Mouse (Mus musculus) right cerebral cortex, postnatal 10 days (tissue): Measurements from ENCODE around the gene Samd4.

Source experiments
- DNase-seq, 2 experiments: peaks; one replicate each; pipeline ENCODE4 v3.0.0; 2021; ENCODE audit warnings: low spot score in 2 of 2

Samd4 gene

DNA sequence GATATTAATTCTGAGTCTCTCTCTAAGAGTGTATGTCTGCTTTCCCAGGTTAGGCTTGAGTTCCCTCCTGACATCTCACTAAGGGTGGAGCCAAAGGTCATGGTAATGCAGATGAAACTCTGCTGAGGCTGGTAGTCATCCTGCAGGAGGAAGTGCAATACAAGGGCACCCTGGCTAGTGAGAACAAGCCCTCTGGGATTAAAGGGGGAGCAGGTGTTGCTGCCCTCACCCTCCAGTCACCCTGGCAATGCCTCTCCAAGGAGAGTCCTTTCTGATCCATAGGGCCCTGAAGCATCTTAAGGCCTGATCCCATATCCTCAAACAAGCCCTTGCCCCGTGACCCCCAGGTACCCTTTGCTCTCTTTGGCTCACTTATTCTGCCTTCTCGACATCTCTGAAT is 72.5 kb downstream of the Samd4 start:
- no peak for DNase-seq

DNA sequence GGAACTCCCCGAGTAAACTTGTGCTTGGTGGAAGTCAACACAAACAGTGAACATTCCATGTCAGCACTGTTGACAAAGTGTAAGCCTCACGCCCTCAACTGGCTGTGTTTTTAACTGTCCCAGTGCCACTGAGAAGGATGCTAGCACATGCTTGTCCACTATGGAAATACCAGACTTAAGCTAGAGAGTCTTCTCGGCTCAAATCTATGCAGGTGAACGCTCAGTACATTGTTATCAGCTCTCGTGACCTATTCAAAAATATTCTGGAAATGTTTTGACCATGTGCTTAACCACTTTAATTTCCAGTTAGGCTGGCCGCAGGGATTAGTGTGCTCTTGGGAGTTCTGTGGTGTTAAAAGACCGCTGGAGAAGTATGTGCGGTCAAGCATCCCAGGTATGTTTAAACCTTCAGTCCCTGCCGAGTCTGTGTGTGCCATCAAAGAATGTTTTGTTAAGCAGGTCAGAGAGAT is 73.0 kb downstream of the Samd4 start:
- no peak for DNase-seq

DNA sequence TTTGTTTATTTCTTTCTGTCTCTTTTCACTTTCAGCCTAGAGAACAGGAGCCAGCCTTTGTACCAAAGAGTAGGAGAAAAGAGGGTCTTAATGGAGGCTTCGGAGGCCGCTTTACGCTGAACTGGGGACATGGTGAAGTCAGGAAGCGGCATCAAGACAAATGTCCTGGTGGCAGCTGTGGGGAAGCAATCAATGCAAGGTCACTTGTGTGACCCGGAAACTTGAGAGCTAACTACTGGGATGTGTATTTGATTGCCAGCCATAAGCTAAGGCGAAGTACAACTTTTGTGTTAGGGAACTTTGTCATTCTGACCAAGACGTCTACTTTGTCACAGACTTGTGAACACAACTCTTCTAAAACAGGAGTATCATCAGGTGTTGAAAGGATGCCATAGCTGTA is 73.5 kb downstream of the Samd4 start:
- no peak for DNase-seq

DNA sequence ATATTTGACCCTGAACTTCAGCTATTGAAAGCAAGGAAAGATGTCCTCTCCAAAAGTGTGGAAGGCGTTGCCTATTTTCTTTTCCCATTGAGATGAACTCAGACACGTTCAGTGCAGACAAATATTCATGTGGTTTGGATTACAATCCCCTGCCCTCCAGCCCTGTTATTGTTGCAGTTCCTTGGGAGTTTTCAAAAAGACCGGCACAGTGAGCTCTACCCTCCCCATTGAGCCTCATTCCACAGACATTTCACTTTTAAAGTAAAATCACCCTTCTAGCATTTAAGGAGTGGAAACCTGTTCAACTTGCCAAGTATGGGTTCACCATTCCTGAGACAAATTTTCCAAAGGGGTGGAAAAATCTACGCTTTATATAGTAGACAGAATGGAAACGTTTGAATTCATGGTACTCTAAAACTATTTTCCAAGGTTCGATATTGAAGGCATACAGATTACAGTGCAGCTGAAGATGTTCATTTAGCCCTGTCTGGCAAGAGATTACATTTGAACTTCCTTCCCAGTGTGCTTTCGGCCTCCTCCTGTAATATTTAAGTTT is 76.6 kb downstream of the Samd4 start:
- DNase-seq: no peak

DNA sequence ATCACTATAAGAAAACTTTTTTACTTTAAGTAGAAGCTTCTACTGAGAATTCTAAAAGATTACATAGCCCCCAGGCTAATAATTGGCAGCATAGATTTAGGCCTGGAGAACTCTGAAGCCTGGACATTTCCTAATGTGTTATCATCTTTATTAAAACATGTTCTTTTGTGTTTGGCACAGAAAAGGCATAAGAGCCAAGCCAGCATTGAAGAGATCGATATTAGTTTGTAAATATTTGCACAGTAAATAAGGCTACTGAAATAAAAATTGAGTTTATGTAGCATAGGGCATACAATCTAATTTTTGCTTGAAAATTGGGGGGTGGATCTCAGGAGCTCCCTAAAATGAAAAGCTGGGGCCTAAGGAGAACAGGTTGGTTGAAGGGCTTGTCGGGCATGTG is 77.2 kb downstream of the Samd4 start:
- DNase-seq: no peak

DNA sequence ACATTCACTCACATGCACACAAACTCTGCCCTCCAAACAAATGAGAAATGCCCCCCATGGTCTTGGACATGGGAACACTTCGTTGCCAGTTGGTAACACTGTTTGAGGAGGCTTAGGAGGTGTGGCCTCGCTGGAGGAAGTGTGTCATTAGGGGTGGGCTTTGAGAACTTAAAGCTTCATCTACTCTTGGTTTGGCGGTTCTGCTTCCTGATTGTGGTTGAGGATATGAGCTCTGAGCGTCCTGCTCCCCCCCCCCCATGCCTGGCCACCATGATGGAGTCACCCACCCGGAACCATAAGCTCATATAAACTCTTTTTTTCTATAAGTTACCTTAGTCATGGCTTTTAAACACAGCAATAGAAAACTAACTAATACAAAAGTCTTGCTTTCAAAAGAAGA is 80.2 kb downstream of the Samd4 start:
- DNase-seq: no peak

DNA sequence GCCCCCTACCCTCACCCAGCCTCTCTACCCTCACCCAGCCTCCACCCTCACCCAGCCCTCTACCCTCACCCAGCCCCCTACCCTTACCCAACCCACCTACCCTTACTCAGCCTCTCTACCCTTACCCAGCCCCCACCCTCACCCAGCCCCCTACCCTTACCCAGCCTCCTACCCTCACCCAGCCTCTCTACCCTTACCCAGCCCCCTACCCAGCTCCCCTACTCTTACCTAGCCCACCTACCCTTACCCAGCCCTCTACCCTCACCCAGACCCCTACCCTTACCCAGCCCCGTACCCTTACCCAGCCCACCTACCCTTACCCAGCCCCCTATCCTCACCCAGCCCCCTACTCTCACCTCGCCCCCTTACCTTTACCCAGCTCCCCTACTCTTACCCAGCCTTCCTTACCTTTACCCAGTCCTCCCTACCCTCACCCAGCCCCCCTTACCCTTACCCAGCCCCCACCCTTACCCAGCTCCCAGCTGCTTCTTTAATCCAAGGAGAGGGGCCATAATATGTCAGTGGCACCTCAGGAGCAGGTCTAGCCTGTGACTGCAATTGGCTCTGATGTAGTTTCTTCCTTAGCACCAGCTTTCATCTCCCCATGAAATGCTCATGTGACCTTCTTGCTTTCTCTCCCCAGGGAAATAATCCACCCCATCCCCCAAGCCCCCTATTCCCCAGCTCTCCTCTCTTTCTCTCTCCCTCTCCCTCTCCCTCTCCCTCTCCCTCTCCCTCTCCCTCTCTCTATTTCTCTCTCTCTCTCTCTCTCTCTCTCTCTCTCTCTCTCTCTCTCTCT is 81.6 kb downstream of the Samd4 start:
- DNase-seq: no peak

DNA sequence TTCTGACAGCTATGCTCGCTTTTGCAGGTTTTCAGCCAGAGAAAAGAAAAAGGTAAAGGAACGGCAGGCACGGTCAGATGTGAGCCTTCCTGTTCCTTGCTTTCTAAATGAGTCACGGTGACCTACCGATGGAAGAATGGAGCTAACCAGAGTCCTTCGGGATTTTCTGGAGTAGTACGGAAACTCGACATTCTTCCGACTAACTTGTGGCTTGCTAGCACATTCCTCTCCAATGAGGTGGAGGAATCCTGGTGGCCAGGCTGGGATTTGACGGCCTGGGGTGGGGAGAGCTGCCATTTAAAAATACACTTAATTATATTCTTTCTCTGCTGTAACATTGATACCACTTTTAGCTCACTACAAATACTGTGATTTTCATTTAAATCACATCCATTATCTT is 83.6 kb downstream of the Samd4 start:
- no peak for DNase-seq

DNA sequence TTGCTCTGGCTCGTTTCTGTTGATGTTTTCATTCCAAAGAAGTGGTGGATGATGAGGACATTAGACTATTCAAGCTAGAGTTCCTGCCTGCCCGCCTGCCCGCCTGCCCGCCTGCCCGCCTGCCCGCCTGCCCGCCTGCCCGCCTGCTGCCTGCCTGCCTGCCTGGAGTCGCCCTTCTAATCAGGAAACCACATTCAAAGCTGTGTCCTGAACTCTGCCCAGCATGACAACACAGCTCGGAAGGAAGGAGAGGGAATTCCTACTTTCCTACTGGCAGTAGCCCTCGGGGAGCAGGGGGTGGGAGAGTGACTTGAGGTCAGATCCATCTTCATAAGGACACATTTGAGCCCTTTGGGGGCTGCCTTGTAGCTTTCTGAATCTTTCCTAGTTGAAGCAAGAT is 85.4 kb downstream of the Samd4 start:
- DNase-seq: no peak

DNA sequence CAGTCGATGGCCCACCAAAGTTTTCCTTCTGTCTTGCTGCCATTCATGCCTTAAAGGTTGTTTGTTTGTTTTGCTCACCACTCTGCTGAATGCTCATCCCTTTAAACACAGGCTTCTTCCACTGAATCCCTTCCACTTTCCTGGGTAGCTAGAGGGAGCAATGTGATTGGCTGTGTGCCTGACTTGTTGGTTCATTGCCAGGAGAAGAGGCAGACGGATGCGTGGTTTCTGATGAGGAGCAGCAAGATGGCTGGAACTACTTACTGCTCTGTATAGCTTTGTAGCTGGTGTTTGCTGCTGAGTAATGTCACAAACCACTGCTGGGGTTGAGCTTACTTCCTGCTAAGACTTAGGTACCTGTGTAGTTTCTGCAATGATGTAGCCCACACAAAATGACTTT is 88.0 kb downstream of the Samd4 start:
- peak; percentile 67 to 76 for DNase-seq

DNA sequence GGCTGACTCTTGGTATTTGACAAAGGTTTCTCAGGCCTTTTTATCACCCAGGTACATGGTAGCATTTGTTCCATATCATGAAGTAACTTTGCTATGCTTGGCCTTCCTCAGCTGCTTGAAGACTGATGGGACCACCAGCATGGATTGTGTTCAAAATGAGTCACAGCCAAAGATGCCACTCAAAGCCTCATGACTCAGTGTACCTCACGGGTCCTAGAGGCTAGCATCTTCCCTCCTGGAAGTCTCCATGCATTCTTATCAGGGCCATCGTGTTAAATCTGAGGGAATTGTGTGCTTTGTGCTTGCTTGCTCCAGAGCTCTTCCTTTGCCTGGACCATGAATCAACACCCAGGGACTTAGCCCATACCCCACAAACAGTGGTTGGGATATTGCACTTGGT is 89.1 kb downstream of the Samd4 start:
- no peak for DNase-seq

DNA sequence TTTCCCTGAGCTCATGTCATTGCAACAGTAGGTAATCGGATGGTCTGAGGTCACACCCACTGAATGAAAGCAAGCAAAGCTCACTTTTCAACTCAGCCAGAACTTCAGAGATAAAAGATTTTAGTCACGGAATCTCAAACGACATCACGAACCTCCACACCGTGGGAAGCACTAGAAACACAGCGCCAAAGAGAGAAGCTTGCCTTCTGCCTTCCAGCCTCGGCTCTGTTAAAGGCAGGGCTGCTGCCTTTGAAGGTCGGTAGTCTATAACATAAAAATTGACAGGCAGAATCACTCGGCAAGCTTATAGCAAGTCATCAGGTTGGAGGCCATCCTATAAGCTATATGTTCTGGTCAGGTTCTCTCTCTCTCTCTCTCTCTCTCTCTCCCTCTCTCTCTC is 92.2 kb downstream of the Samd4 start:
- DNase-seq: no peak

DNA sequence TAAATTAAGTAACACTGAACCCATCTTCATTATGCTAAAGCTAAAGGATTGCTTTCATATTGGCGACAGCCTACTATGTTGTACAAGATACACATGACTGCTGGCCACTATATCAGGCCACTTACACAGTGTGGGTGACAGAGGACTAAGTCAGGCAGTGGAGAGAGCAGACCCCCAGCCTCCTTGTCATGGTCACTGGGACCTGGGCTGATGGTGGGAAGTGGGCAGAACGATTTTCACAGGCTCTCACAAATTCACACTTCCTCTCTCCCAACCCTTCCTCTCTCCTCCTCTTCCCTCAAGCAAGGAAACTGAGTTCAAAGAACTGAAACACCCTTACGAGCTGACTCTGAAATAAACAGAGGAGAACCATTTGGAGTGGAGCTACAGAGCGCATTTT is 93.3 kb downstream of the Samd4 start:
- no peak for DNase-seq

DNA sequence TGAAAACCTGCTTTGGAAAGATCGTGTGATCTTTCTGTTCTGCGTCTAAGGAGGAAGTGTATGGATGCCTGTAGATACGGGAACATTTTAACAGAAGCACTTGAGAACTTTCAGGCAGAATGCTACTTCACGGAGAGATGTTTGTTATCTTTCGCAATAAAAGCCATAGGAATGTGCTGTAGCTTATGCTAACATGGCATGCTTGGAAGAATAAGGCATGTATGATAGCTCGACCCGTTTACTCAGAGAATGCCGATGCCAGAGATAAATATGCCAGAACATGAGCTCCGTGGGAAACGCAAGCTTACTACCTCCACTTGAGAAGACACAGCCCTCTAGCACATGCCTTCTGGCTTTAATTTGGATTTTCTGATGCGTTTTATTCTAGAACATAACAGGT is 94.1 kb downstream of the Samd4 start:
- no peak for DNase-seq

DNA sequence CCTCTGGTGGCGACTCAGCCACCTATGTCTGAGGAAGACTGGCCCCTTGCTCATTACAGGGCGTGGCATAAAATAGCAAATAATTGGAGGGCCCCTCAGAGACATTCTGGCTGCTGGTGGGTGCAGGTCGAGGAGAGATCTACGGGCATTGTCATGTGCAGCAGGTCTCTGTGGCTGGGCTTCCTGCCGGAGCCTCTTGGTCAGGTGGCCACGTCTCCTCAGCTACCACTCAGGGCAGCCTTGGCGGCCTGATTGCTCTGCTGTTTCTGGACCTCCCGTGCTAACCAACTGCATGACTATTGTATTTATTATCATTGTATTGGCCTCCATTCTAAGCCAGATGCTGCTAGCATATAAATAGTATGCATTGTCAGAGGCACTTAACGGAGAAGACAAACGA is 95.0 kb downstream of the Samd4 start:
- DNase-seq: no peak

DNA sequence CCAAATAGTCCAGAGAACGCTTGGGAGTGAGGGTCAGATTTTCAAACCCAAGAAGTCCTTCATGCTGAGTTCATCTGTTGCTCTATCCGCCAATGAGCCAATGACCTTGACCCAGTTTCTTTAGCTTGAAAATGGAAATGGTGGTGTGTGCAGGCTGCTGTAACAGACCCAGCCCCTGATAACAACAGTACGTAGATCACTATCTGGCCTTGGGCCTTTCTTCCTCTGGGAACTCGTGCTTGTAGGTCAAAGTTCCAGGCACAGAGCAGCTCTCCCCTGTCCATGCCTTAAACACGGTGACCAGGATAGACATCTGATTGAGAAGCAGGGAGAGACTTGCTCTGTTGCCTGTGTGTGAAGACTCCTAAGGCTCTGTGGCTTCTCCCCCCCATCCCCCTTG is 96.5 kb downstream of the Samd4 start:
- DNase-seq: no peak

DNA sequence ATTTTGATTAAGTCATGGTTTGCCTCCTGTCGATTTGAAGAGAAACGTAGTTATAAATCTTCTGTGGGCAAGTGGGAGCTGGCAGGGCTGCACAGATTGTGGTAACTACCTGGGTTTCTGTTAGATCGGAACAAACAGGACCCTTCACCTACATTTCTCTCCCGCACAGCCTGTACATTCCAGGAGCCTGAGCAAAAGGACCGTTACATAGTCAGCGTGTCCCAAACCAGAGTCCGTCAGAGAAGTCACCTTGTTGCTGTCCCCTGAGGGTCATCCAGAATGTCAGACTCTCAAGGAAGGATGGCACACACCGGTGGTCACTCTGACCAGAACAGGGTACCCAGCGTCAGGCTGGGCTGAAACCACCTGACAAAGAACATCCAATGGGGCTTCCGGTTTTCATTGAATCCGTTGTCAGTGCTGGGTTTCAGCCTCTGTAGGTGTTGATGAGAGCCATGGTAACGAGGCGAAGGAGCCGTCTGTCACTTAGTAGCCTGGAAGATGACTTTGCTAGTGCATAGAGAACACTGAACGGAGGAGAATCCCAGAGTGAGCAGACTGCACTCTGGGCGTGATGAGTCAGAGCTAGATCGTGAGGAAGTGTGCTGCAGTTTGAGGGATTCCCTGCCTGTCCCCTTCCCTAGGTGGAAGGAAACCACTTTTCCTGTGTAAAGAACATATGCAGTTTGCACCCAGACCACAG is 98.2 kb downstream of the Samd4 start:
- peak; percentile 47 to 79 for DNase-seq

DNA sequence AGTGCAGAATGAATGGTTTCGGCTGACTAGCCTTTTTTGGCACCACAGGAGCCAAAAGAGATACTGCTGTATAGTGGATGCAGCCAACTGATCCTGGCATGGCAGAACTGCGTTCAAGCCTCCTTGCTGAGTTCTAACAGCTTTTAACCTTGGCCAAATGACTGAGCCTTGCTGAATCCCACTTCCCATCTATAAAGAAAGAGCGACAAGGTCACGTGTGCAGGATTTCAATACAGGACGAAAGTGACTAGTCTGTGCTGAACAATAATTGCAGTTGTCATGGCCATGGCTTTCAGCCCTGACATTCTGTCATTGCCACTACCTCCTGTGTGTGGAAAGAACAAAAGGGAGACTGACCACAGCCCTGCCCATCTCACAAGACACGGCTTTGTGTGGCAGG is 99.5 kb downstream of the Samd4 start:
- DNase-seq: no peak

DNA sequence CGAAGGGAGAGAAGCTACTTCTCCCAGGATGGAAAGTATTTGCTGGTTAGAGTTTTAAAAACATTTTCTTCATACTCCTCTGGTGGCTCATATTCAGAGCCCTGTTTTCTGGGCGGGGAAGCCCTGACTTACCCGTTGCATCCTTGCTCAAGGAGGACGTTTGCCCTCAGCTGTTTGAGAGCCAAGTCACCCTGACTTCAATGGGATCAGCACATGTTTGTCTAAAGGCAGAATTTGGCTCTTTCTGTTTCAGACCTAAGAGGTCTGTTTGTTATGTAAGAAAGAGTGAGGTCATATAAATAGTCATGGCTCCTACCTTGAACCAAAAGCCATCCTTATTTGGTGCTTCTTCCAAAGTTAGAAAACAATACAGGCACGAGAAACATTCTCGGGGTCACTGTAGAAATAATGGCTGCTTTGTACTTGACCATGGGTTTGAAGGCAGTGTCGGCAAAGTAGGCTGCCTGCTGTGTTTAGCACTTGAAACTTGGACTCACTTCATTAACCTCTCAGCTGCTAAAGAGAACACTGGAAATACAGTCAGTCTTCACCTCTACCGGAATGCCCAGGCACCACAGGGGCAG is 102.0 kb downstream of the Samd4 start:
- no peak for DNase-seq

DNA sequence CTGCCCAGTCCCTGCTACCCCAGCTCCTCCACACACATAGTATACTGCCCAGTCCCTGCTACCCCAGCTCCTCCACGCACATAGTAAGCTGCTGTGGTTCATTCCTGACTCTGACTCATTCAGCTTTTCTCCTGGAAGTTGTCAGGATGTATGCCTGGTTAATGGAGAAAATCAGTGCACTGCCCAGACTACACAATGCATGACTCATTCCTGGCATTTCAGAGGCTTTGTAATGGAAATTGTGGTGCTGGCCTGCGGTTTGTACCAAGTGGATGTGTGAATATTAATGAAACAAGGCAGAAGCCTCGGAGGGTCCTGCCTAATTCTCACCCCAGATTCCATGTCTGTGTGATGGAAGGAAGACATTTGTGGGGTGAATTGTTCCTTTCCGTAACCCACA is 107.0 kb downstream of the Samd4 start:
- DNase-seq: no peak

DNA sequence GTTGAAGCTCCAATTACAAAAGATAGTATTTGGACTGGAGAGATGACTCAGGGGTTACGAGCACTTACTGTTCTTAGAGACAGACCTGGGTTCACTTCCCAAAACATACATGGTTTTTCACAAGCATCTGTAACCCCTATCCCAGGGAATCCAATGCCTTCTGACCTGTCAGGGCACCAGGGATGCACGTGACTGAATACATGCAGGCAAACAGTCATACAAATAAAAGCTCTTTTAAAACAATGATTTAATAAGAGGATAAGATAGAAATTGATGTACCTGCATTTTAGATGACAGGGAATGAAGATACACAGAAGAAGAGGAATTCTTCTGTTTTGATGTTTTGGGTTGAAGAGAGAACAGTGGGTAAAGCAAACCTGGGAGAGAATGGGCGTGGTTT is 107.8 kb downstream of the Samd4 start:
- no peak for DNase-seq

DNA sequence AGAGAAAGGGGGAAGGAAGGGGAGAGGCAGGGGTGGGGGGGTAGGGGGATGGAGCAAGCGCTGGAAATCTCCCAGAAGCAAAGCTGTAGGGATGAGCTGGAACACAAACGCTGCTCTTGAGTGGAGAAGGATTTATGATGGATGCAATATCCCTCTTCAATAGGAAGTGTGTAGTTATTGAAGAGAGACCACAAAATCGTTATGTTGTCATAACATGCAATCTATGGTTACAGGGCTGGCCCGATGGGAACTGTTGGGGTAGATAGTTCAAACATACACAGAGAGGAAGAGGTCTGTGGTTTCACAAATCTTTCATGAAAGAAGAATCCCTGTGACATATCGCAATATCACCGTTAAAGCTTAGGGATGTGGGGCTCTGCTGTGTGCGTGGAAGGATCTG is 112.0 kb downstream of the Samd4 start:
- DNase-seq: no peak
